Mouse (Mus musculus) liver, postnatal 0 days (tissue): ENCODE measurements around the gene Zswim1. TPM values are rescaled to one million over a fixed set of nuclear protein-coding genes. Genes with fewer than 3 reads are reported as not detected.
"Not testable (repeated sequence)": the region's sequence is repeated elsewhere in the genome, so short reads cannot be mapped to it uniquely, and the experiment has no call there.

Source experiments
- ATAC-seq: fragments of 200-750 bp; cut with Nextera tagmentation; 2 replicates; pipeline ENCODE4 v1.8.0; 2017; ENCODE audit warnings: mild to moderate bottlenecking, moderate library complexity
- DNase-seq: peaks from one replicate; pipeline ENCODE4 v3.0.0-alpha.2; 2016
- H3K27ac ChIP-seq: fragments of 300-500 bp; sonication (generic); 2 replicates; pipeline ENCODE4 v1.5.1; 2014; ENCODE audit warnings: antibody characterized with exemption, moderate library complexity, mild to moderate bottlenecking, low read depth
- H3K27me3 ChIP-seq: fragments of 300-500 bp; sonication (generic); 2 replicates; pipeline ENCODE4 v1.6.1; 2014; ENCODE audit warnings: low read length, control low read depth, mixed read lengths; ENCODE audit not compliant: insufficient read depth
- H3K36me3 ChIP-seq: fragments of 300-500 bp; sonication (generic); replicated peaks from 2 replicates; pipeline ENCODE4 v1.6.1; 2014; ENCODE audit warnings: mild to moderate bottlenecking, control low read depth, low read length, moderate library complexity, mixed read lengths; ENCODE audit not compliant: insufficient read depth
- H3K4me1 ChIP-seq: fragments of 300-500 bp; sonication (generic); 2 replicates; pipeline ENCODE4 v1.6.1; 2014; ENCODE audit warnings: antibody characterized with exemption, mild to moderate bottlenecking, control low read depth; ENCODE audit not compliant: insufficient read depth
- H3K4me2 ChIP-seq: fragments of 300-500 bp; sonication (generic); 2 replicates; pipeline ENCODE4 v1.6.1; 2014; ENCODE audit warnings: low read depth, mild to moderate bottlenecking, low read length, moderate library complexity, mixed read lengths
- H3K4me3 ChIP-seq: fragments of 300-500 bp; sonication (generic); 2 replicates; pipeline ENCODE4 v1.5.1; 2014; ENCODE audit warnings: low read depth, low read length
- H3K9ac ChIP-seq: fragments of 300-500 bp; sonication (generic); replicated peaks from 2 replicates; pipeline ENCODE4 v1.6.1; 2014; ENCODE audit warnings: mild to moderate bottlenecking, moderate library complexity
- H3K9me3 ChIP-seq: fragments of 300-500 bp; sonication (generic); 2 replicates; pipeline ENCODE4 v1.6.1; 2016; ENCODE audit warnings: mild to moderate bottlenecking, control low read depth, low read length, mixed read lengths
- CTCF ChIP-seq: sonication (generic); IDR thresholded peaks from 2 replicates; pipeline ENCODE4 v1.5.1; 2016; ENCODE audit warnings: antibody characterized with exemption, low read depth
- EP300 ChIP-seq: IDR thresholded peaks from 2 replicates; pipeline ENCODE4 v1.6.1; 2016; ENCODE audit warnings: antibody characterized with exemption, low read depth, mild to moderate bottlenecking
- WGBS: fragments of 180-500 bp; shearing (Covaris S2); extraction: QIAGEN DNeasy Blood & Tissue Kit; methylation state at CpG from one replicate; pipeline ENCODE4 v1.1.7; 2014; ENCODE audit not compliant: insufficient replicate concordance; 5-methylcytosine and 5-hydroxymethylcytosine counted together
- polyA plus RNA-seq: library from polyadenylated mRNA; unstranded; fragments of >200 nt; fragmentation: Nextera tagmentation; extraction: Ambion mirVana; gene quantifications from 2 replicates; pipeline ENCODE4 v1.2.1, GENCODE M21; 2015

Zswim1 gene
- polyA plus RNA-seq, 1 experiment from 2014 or later: 3.1 TPM

DNA sequence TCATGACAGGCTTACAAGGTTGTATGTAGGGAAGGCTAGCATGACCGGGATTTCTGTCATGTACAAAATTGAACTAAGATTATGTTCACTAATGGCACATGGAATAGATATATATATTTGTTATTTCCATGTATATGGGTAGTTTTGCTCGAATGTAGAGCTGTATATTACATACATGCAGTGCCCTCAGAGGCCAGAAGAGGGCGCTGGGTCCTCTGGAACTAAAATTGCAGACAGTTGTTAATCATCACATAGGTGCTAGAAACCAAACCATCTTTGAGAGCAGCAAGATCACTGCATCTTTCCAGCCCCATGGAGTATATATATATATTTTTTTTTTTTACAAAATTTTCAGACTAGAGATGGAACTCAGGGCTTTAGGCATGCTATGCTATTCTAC is 23.3 kb downstream of the Zswim1 start:
- 48% methylated on average over 3 of the region's 3 CpGs for WGBS
- Histone ChIP-seq H3K9me3 (no peaks in the 10 kb centered on the region), H3K27me3 (no peaks in the 10 kb centered on the region), H3K27ac (no peak overlapping the region), H3K36me3 (no peaks in the 10 kb centered on the region), H3K4me3 (no peak overlapping the region), H3K4me2 (no peak overlapping the region), H3K4me1 (no peaks in the 10 kb centered on the region), H3K9ac (no peak overlapping the region)
- TF ChIP-seq EP300: no peak
- peak; percentile 62 for TF ChIP-seq CTCF
- no peak for ATAC-seq
- DNase-seq: no peak

DNA sequence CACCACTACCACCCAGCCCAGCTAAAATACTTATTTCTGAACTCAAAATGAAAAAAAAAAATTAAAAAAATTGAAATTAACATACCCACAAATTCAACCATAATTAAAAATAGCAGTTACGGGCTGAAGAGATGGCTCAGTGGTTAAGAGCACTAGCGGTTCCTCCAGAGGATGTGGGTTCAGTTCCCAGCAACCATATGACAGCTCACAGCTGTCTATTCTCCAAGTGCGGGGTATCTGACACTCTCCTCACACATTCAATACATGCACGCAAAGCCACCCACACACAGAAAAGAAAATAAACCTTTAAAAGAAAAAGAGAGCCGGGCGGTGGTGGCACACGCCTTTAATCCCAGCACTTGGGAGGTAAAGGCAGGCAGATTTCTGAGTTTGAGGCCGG is 27.6 kb downstream of the Zswim1 start:
- Histone ChIP-seq H3K4me2 (no peak overlapping the region), H3K9ac (no peak overlapping the region), H3K27ac (no peak overlapping the region), H3K9me3 (no peaks in the 10 kb centered on the region), H3K4me1 (no peaks in the 10 kb centered on the region), H3K36me3 (no peaks in the 10 kb centered on the region), H3K27me3 (peaks cover 9% of the 10 kb centered on the region), H3K4me3 (no peak overlapping the region)
- no peak for DNase-seq
- TF ChIP-seq EP300: no peak
- TF ChIP-seq CTCF: no peak
- no peak for ATAC-seq
- WGBS: 66% methylated on average over 8 of the region's 8 CpGs

DNA sequence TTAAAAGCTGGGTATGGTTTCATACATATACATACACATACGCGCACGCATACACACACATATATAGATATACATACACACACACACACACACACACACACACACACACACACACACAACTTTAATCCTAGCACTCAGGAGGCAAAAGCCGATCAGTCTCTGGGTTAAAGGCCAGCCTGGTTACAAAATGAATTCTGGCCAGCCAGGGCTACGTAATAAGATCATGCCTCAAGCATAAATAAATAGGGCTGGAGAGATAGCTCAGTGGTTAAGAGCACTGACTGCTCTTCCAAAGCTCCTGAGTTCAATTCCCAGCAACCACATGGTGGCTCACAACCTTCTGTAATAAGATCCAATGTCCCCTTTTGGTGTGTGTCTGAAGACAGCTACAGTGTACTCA is 33.1 kb downstream of the Zswim1 start:
- H3K4me1 ChIP-seq: peaks cover 12% of the 10 kb centered on the region
- DNase-seq, H3K27ac ChIP-seq, ATAC-seq, H3K9me3 ChIP-seq, H3K4me3 ChIP-seq, H3K36me3 ChIP-seq, H3K9ac ChIP-seq: not testable (repeated sequence)
- H3K4me2 ChIP-seq: peak overlapping the region; percentile 80; the same call in 1 of the 2 replicates
- 69% methylated on average over 5 of the region's 5 CpGs for WGBS
- peaks cover 34% of the 10 kb centered on the region for H3K27me3 ChIP-seq

DNA sequence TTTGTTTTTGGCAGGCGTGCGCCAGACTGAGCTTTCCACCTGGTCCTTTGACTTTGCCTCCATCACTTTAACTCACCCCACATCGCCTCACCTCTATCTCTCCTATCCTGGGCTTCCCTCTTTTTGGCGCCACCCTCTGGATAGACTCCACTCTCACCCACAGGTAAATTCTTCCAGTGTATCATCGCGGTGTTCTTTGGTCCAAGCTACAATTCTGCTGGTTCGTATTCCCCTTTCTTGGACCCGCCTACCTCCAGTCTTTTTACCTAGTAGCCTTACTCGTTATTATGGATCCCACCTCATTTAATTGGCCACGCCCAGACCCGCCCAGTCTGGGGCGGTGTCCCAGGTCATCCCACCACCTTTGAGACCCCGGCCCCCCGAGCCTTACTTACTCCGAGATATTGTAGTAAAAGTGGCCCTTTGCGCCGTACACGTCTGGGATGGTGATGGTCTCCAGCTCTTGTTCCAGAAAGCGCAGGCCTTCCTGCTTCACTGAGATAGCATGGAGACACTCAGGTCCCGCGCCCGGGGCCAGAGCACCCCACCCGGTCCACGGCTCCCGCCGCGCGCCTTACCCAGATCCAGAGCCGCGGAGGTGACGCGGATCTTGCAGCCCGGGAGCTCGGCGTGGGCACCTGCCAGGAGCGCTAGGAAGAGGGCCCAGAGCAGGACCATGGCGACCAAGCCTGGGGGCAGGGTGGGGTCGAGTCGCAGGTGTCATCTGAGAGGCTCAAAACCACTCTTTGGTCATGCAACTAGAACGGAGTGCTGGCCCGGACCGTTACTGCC is 34.0 kb downstream of the Zswim1 start:
- peak overlapping the region; percentile 50 for H3K4me3 ChIP-seq
- 2% methylated on average over 42 of the region's 42 CpGs for WGBS
- H3K4me1 ChIP-seq: peaks cover 16% of the 10 kb centered on the region
- peaks cover 34% of the 10 kb centered on the region for H3K27me3 ChIP-seq
- TF ChIP-seq CTCF: peak; percentile 34
- TF ChIP-seq EP300: no peak
- no peaks in the 10 kb centered on the region for H3K9me3 ChIP-seq
- peak overlapping the region; percentile 41; the same call in 1 of the 2 replicates for H3K9ac ChIP-seq
- no peak for DNase-seq
- H3K27ac ChIP-seq: no peak overlapping the region
- no peaks in the 10 kb centered on the region for H3K36me3 ChIP-seq
- ATAC-seq: no peak
- peak overlapping the region; percentile 80 for H3K4me2 ChIP-seq

DNA sequence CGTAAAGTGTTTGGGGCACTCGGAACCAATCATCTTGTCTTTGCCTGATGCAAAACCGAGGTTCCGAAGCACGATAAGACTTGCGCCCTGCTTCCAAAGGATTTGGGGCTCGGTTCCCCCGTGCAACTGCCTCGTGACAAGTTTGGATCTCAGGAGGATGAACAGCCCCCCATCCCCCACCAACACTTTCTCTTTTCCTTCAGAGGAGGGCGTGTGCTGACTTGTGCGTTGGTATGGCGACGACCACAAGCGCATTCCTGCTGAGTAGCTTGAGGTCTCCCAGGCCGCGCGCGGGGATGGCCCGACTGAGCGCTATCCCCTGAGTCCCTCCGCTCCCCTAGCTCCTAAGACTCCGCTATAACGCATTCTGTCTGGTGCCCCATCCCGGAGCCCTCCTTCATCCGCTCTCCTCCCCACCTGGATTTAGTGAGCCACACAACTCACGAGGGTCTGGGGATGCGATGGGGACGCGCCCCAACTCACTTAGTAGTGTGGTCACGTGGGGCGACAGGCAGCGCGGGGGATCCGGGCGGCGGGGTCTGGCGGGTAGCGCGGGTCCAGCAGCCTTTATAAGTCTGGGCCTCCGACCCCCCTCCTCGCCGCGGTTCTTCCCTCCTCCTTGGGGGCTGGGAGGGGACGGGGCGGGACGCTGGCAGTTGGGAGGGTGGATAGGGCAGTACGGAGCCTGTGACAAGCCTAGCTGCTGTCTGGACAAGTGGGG is 34.8 kb downstream of the Zswim1 start, which contains the start of gene Pltp:
Gene Pltp (minus strand): TSS at position 611 of the 721 bp plus-strand sequence.
- H3K27ac ChIP-seq: peak within 1 kb of the TSS; percentile 35; the same call in 1 of the 2 replicates
- peak within 1 kb of the TSS; percentile 80 for H3K4me2 ChIP-seq
- peak within 1 kb of the TSS; percentile 50 for H3K4me3 ChIP-seq
- under 1% methylated on average over 47 of the region's 47 CpGs for WGBS
- peaks cover 18% of the 10 kb centered on the region for H3K4me1 ChIP-seq
- DNase-seq: peak; percentile 35
- H3K27me3 ChIP-seq: peaks cover 34% of the 10 kb centered on the region
- TF ChIP-seq EP300: no peak
- TF ChIP-seq CTCF: no peak
- no peaks in the 10 kb centered on the region for H3K9me3 ChIP-seq
- ATAC-seq: no peak
- peak within 1 kb of the TSS; percentile 41 for H3K9ac ChIP-seq
- H3K36me3 ChIP-seq: no peaks in the 10 kb centered on the region

DNA sequence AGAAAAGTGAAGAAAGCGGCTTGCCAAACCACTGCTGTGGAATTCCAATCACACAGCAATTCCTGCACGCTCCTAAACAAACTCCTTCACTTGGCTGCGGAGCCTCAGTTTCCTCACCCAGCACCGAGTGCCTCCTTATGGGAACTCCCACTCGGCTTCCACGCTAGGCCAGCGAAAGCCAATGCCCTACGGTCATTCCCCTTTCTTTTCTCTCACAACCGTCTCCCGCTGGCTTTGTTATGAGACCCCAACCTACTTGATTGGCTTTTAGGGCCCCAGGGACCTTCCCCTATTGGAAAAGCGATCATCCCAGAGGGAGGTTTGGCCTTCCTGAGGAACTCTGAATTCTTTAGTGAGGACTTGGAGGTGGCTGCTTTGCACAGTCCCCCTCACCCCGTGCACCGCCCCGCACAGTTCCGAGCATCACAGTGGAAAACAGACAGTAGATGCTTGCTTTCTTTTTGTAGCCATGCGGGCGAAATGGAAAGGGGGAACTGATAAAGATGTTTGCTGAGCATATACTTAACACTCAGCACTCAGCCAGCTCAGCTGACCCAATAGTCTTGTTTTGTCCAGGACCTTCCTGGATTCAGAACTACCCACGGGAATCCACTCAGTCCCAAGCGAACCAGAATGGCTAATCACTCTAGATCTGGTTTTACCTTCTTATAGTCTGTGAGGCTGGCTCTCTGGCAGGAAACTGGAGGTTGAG is 35.5 kb downstream of the Zswim1 start:
- 16% methylated on average over 19 of the region's 19 CpGs for WGBS
- Histone ChIP-seq H3K9me3 (no peaks in the 10 kb centered on the region), H3K27ac (peak overlapping the region; percentile 22; the same call in 1 of the 2 replicates), H3K4me2 (peak overlapping the region; percentile 80), H3K36me3 (no peaks in the 10 kb centered on the region), H3K9ac (no peak overlapping the region; the same call in 1 of the 2 replicates), H3K27me3 (peaks cover 34% of the 10 kb centered on the region), H3K4me1 (peaks cover 23% of the 10 kb centered on the region), H3K4me3 (peak overlapping the region; percentile 50)
- ATAC-seq (no peak), DNase-seq (no peak)
- no peak for TF ChIP-seq EP300
- no peak for TF ChIP-seq CTCF
